Mouse (Mus musculus) layer of hippocampus, postnatal 25 days (tissue): Measurements from ENCODE around the gene Myh9. TPM values are rescaled to one million over a fixed set of nuclear protein-coding genes. Genes with fewer than 3 reads are reported as not detected.
"Not testable (repeated sequence)": the region's sequence is repeated elsewhere in the genome, so short reads cannot be mapped to it uniquely, and the experiment has no call there.

Source experiments
- DNase-seq, 2 experiments: peaks; one replicate each; pipeline ENCODE4 v3.0.0; 2022; ENCODE audit warnings: mixed read lengths in 2 of 2, low spot score in 1 of 2; ENCODE audit errors: extremely low spot score in 1 of 2
- total RNA-seq, 2 experiments: library from RNA; stranded (reverse); gene quantifications; 2 replicates each; pipeline ENCODE4 v1.2.3; 2021

The Myh9 gene
- total RNA-seq, 2 experiments from 2014 or later, result 75.0 to 90.2 TPM

DNA sequence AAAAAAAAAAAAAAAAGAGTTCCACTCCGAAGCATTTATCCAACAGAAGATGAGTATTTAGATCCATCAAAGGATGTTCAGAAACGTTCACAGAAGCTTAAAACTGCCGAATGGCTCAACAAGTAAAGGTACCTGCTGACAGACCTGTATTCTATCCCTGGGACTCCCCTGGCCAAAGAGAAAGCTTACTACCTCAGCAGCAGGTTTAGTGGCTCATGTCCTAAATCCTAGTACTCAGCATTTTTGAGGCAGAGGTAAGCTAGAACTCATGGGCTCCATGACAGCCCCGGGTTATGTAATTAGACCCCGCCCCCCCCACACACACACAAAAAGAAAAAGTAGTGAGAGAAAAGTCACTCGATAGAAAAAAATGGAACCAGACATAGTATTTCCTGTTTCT, 2.1 kb upstream of the Myh9 start:
- DNase-seq, result no peak

- DNase-seq, result not testable (repeated sequence)
Observed at GRCm38 (mm10) chr15:77843494-77844041, 1.6 kb upstream of the Myh9 start.

DNA sequence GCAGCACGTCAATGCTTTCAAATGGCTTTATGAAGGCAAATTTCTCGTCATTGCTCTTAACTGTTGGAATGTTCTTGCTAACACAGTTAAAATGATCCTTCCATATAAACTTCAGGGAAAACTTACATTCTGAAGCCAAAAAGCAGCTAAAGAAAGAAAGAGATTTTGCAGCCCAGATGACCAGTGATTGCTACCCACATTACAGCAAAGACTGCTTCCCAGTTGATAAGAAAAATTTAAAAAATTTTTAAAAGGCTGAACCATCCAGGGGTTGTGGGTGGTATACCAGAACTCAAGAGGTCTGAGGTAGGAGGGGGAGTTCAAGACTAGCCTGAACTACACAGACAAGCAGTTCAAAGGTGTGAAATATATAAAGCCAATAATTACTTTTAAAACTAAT, 1.1 kb upstream of the Myh9 start:
- no peak for DNase-seq

DNA sequence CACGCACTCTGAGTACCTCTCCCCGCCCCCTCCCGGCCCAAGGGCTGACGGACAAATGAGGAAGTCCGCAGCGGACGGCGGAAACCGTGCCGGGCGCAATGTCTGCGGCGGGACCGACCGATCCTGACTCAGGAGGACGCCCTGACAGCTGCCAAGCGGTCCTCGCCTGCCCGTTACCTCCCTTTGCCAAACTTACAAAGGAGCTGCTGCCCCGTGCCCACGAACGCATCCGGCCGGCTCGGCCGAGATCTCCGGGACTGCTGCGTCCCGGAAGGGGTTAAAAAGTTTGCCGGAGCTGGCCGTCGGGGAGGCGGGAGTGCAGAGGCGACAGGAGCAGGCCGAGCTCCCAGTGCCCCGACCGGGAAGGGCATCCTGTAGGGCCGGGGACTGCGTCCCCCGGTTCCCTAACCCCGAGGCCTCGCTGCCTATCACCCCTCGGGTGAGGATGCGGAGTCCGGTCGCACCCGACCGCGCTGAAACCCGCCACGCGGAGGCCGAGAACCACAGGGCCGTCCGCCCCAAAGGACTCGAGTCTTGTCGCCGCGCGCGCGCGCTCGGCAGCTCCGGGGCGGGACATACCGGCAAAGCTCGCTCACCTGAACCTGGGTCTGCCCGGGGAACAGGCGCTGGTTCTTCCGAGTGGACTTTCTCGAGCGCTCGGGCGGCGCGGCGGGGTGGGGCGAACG, 471 bp downstream of the Myh9 start:
- peak; percentile 32 to 38 for DNase-seq

GRCm38 (mm10) chr15:77840450-77841360, 1.3 kb downstream of the Myh9 start:
- DNase-seq, result no peak

GRCm38 (mm10) chr15:77839529-77840286, 2.3 kb downstream of the Myh9 start:
- no peak for DNase-seq

GRCm38 (mm10) chr15:77838530-77839387, 3.2 kb downstream of the Myh9 start:
- DNase-seq, result no peak

GRCm38 (mm10) chr15:77837444-77838117, 4.4 kb downstream of the Myh9 start:
- DNase-seq, result no peak

- no peak for DNase-seq
Observed at GRCm38 (mm10) chr15:77836692-77837443, 5.1 kb downstream of the Myh9 start.

- DNase-seq, result no peak
Observed at GRCm38 (mm10) chr15:77835930-77836653, 5.9 kb downstream of the Myh9 start.

GRCm38 (mm10) chr15:77834336-77835268, 7.4 kb downstream of the Myh9 start:
- DNase-seq, result no peak

GRCm38 (mm10) chr15:77833731-77834130, 8.2 kb downstream of the Myh9 start:
- no peak for DNase-seq

GRCm38 (mm10) chr15:77833083-77833482, 8.9 kb downstream of the Myh9 start:
- no peak for DNase-seq

GRCm38 (mm10) chr15:77832458-77832904, 9.5 kb downstream of the Myh9 start:
- no peak for DNase-seq

DNA sequence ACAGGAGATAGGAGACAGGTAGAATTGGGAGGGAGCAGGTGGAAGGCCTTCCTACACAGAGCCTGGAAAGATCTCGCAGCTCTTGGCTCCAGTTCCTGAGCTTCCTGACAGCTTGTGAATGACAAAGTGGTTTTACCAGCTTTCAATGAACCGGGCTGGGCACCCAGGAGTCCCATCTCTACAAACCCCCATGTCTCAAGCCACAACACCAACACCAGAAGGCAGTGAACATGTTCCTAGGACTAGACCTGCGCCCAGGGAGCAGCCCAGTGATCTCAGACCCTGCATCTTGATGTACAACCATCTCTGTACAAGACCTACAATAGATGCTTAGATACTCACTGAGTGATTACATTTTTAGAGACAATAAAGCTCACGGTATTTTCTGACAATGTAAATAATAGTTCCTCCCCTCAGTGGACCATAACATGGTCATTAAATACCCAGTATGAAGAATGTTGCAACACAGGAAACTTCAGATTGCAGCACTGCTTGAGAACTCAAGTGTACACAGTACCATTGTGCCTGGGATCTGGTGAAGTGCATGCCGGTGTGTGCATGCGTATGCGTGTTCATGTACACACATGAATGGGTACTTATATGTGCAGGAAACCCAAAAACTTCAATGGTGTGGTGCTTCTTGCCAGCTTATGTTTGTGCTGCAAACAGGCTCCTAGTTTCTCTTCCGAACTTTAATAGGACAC, 10.1 kb downstream of the Myh9 start:
- DNase-seq, result no peak

GRCm38 (mm10) chr15:77831138-77831579, 10.8 kb downstream of the Myh9 start:
- no peak for DNase-seq
